Mouse (Mus musculus) left cerebral cortex, adult 8-10 months (tissue): ENCODE data around the gene Gal. TPM values are rescaled to one million over a fixed set of nuclear protein-coding genes. Genes with fewer than 3 reads are reported as not detected.

Source experiments
- DNase-seq, 2 experiments: peaks; one replicate each; pipeline ENCODE4 v3.0.0; 2022; ENCODE audit warnings: low spot score in 2 of 2
- total RNA-seq, 4 experiments: library from RNA; stranded (reverse); gene quantifications; 2 replicates each; pipeline ENCODE4 v1.2.4; 2022

The Gal gene
- total RNA-seq, 4 experiments from 2014 or later, result 0.82 to 3.3 (median 1.6) TPM

- peak; percentile 8 to 79 for DNase-seq
These were observed 4.9 kb upstream of the Gal start for GRCm38 (mm10) chr19:3419251-3419650.

- DNase-seq, result no peak
These were observed 8.6 kb downstream of the Gal start for GRCm38 (mm10) chr19:3405531-3406281.

DNA sequence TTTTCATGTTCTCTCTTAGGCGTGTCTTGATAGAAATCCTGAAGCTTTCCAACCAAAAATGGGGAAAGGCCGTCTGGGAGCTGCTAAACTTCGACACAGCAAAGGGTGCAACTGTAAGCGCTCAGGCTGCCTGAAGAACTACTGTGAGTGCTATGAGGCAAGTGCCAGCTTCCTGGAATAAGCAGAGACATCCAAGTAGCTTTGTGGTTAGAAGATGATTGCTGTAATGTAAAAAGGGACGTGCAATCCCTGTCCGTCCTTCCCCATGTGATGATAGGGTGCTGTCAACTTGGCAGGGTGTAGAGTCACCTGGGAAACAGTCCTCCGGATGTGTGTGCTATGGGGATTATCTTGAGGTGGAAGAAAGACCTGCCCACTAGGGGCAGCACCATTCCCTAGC is 10.3 kb downstream of the Gal start:
- no peak for DNase-seq

GRCm38 (mm10) chr19:3402390-3402789 is 12.0 kb downstream of the Gal start:
- DNase-seq, result no peak

- no peak for DNase-seq
These were observed 12.4 kb downstream of the Gal start for GRCm38 (mm10) chr19:3401943-3402342.

GRCm38 (mm10) chr19:3401504-3401903 is 12.8 kb downstream of the Gal start:
- DNase-seq, result no peak

DNA sequence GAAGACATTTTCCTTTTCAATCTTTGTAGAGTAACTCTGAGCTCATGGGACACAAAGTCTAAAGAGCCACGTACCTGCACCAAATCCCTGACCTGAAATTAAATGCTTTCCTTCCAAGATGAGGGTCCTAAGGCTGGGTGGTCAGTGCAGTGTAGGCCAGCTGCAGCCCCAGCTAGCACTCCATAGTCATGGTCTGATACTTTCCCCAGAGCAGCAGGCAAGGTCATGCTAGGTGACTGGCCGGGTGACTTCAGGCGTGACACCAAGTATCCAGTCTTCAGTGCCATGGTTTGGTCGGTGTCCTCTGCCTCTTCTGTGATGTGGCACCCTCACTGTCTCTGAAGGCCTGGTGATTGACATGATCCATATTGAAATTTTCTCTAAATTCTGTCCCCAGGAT is 14.3 kb downstream of the Gal start:
- no peak for DNase-seq

GRCm38 (mm10) chr19:3394216-3394615 is 20.1 kb downstream of the Gal start:
- DNase-seq, result no peak

- no peak for DNase-seq
These were observed 22.0 kb downstream of the Gal start for GRCm38 (mm10) chr19:3392384-3392783.

DNA sequence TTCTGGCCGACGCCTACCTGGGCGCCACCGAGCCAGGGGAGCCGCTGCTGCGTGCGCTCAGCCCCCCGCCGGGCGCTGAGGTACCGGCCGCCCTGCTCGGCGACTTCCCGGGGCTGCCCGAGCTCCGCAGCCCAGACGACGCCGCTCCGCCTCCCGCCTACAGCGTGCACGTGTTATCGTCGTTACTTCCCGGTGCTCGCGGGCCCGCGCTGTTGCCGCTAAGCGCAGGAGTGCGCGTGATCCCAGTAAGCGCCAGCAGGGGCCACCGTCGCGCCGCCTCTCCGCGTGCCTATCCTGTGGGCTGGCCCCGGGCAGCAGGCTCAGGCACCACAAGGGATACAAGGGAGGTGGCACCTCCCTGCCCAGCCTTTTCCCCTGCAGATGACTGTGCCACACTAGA is 25.3 kb downstream of the Gal start:
- peak; percentile 67 to 72 for DNase-seq

- peak; percentile 33 to 76 for DNase-seq
These were observed 25.7 kb downstream of the Gal start, which contains the start of gene Tesmin for GRCm38 (mm10) chr19:3388629-3389057. Gene Tesmin, plus strand, starts transcription at chr19:3388857.

GRCm38 (mm10) chr19:3388061-3388460 is 26.3 kb downstream of the Gal start:
- no peak for DNase-seq

GRCm38 (mm10) chr19:3378614-3379013 is 35.7 kb downstream of the Gal start:
- DNase-seq, result no peak

GRCm38 (mm10) chr19:3376966-3377715 is 37.2 kb downstream of the Gal start:
- DNase-seq, result no peak

DNA sequence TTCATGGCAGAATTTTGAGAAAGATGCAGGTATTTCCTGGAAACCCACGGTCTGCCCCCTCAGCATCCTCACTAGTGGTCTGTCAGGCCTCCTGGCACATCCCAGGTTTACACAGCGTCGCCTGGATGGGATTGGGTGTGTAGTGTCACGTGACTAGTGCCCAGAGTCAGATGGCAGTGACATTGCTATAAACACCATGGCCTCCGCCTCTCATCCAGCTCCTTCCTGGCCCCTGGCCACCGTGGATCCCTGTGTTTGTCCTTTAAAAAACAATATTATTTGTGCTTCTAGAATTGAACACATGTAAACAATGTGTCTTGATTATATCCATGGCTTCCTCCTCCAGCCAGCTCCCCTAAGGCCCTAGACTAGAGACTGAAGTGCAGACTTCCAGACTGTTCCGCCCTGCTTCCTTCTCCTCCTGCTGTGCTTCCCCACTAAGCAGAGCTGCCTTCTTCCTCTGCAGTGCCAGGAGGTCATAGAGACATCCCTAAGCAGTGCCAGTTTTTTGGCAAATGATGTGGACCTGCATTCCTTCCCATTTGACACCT is 38.3 kb downstream of the Gal start:
- DNase-seq, result no peak

- no peak for DNase-seq
These were observed 40.3 kb downstream of the Gal start for GRCm38 (mm10) chr19:3374028-3374427.

GRCm38 (mm10) chr19:3373380-3373779 is 41.0 kb downstream of the Gal start:
- no peak for DNase-seq

DNA sequence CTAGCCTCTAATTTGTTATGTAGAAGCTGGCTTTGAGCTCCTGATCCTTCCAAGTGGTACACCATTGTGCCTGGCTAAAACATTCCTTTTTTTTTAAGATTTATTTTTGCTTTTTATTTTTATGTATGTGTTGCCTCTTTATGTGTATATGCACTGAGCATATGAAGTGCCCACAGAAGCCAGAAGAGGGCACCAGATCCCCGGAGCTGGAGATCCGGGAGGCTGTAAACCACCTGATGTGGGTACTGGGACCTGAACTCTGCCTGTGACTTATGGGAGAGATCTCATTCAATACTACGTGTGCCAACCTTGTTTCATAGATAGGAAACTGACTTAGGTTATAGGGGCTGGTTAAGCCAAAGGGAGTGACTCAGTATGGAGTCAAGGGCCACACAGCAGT is 46.1 kb downstream of the Gal start:
- no peak for DNase-seq

GRCm38 (mm10) chr19:3365089-3365488 is 49.3 kb downstream of the Gal start:
- no peak for DNase-seq

DNA sequence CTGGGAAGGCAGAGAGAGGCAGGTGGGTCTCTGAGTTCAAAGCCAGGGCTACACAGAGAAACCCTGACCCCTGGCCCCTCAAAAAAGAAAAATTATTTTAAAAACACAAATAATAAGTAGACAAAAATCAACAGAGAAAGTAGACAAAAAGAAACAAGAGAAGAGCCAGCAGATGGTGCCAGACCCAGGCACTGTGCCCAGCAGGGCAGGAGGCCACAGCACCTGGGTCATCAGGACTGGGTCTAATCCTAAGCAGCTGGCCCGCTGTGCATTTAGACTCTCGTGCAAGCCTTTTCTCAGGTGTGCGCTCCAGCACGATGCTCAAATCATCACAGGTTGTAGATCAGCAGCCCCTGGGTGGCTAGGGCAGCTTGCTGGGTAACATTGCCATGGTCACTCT is 50.8 kb downstream of the Gal start:
- no peak for DNase-seq
